Mouse (Mus musculus) gastrocnemius, adult 8-10 months (tissue): Measurements from ENCODE around the gene Limch1. TPM values are rescaled to one million over a fixed set of nuclear protein-coding genes. Genes with fewer than 3 reads are reported as not detected.

Source experiments
- DNase-seq, 2 experiments: peaks; one replicate each; pipeline ENCODE4 v3.0.0; 2022; ENCODE audit warnings: low spot score in 2 of 2
- total RNA-seq, 4 experiments: library from RNA; stranded (reverse); gene quantifications; 2 replicates each; pipeline ENCODE4 v1.2.4; 2022

Gene Limch1
- total RNA-seq, 4 experiments from 2014 or later: 110 to 128 (median 121) TPM

GRCm38 (mm10) chr5:66822500-66823205 lies 77.0 kb downstream of the Limch1 start:
- no peak for DNase-seq

- no peak for DNase-seq
These were observed 80.0 kb downstream of the Limch1 start for GRCm38 (mm10) chr5:66825586-66825985.

DNA sequence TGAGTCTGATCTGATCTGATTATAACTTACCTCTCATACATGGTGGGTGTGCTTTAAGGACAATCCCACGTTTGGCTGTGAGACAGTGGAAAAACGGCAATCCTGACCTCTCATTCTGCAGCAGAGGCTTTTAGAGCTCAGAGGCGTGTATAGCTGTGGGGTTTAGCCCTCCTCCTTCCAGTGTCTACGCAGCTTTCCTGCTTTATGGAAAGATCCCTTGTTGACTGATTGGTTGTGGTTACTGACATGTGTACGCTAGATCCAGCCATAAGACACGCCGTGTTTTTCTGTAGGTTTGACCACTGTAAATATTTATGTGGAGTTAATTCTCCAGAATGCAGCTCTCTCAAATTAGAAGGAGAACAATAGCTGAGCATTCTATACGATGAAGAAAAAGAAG lies 81.2 kb downstream of the Limch1 start:
- DNase-seq: no peak

- DNase-seq: no peak
These were observed 83.9 kb downstream of the Limch1 start for GRCm38 (mm10) chr5:66829505-66829904.

DNA sequence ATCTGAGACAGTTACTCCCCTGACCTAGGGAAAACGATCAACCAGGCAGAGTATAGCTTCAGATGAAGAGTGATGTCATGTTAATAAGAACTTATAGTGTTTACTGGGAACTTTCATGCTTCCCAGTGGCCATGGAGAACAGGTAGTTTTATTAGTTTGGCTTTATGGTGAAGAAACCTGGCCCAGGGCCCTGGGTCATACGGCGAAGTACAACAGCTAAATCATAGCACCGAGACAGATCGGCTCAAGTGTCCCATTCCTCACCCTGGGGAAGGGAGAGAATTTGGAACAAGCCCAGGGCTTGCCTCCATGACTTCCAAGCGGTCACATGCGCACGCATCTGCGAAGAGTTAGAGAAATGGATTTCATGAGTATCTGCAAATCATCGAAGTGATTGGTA lies 84.6 kb downstream of the Limch1 start:
- DNase-seq: peak; percentile 31 to 53

- no peak for DNase-seq
These were observed 89.1 kb downstream of the Limch1 start for GRCm38 (mm10) chr5:66834756-66835155.

DNA sequence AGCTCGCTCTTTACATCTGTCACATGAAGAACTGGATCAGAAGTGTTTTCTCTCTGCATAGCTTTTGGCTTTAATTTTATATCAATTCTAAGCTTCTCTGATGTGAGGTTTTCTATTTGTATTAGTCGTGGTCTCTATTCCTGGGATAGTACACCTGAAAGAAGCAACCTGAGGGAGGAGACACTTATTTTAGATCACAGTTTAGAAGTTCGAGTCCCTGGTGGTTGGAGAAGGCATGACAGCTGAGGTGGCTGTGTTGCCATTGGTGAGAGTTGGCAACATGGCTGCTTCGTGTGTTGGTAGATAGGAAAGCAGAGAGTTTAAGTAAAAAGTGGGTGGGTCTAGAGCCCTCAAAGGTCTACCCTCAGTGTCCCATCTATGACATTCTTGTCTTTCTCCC lies 91.3 kb downstream of the Limch1 start:
- DNase-seq: no peak

- DNase-seq: no peak
These were observed 96.3 kb downstream of the Limch1 start for GRCm38 (mm10) chr5:66841971-66842370.

DNA sequence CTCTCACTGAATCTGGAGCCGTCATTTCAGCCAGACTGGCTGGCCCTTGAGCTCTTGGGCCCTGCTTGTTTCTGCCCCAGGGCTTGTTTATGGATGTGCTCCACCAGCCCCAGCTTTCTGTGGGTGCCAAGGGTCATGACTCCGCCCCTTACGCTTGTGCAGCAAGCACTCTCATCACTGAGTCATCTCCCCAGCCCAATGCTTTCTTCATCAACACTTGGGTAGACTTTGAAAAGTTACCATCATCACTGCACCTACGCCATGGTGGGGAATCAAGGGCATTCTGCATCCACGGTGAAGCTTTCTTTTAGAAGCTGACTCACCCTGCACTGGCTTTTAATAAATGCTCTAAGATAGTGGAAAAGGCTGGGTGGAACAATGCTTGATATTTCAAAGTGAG lies 97.1 kb downstream of the Limch1 start:
- DNase-seq: no peak

DNA sequence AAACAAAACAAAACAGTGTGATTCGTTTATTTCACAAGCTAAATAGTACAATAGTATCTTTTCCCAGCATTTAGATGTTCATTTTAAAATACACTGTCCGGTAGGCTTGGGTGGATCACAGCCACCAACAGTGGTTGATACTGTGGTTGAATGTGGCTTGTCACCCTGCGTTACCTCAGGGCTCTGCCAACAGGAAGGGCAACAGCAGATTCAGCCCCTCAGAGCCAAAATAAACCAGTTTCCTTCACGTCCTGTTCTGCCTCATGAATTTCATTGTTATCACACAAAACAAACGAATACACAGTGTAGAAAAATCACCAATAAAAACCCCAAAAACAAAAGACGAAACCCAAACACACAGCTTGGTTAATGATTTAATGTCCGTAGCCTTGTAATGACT lies 102.5 kb downstream of the Limch1 start:
- no peak for DNase-seq

DNA sequence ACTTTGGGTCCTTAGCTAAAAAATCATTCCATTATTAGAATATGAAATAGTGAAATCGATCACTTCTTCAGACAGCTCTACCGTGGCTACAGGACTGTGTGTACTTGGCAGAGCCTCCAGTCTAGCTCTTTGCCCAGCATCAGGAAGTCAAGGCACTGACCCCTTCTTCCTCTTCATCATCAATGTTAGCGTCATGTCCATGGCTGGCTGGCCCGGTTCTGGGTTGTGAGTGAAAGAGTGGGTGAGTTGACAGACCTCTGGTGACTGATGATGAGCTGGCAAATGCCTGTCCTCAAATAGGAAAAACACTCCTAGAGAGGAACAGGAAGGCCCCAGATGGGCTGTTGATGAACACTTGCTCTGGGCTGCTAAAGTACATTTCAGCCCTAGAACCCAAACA lies 103.5 kb downstream of the Limch1 start:
- no peak for DNase-seq

DNA sequence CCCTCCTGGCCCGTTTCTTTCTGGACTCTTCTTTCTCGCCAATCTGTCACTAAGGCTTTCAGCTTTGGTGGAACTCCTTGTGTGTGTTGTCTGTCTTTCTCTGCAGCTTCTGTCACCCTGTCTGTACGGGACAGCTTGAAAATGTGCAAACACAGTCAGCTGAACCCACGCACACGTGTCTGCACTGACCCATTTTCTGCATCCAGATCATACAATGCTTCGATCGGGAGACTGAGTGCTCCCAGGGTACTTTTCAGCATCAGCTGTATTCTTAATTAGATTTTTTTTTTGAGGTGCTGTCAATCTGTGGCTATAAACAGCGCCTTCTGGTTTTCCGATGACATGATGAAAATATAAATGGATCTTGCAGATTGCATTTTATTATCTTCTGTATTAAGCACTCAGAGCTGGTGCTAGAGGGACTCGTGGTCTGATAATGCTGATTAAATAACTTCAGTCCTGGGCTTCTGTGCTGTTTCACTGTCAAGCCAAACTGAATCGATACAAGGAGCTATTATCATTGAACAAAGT lies 105.2 kb downstream of the Limch1 start:
- no peak for DNase-seq

DNA sequence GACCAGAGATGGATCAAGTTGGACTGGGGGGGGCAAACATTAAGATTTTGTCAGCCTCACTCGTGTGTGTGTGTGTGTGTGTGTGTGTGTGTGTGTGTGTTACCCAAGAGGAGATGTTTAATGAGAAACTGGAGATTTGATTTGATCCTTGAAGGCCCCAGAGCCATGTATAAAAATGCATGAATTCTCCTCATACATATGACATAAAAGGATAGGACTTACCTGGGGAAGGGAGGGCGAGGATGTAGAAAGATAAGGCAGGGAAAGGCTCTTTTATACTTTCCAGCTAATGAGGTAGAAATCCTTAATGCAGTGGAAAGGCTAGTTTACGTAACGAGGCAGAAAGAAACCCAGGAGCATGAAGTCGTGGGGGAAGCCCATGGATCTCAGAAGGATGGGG lies 106.1 kb downstream of the Limch1 start:
- no peak for DNase-seq

DNA sequence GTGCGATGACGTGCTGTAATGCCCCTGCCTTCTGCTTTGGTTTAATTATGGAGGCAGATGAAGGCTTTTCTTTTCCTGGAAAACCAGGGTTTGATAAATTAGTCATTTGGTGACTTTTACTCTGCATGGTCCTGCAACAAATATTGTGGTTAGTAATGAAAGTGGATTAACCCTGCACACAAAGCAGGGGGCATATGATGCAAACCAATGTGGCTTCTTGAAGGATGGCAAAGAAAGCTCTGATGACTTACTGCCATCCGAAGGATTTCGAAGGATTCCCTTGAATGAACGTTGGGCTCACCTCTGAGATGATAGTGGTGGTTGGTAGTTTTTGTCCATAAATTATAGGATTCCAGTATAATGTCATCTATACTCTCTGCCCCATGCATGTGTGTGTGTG lies 108.6 kb downstream of the Limch1 start:
- DNase-seq: no peak

DNA sequence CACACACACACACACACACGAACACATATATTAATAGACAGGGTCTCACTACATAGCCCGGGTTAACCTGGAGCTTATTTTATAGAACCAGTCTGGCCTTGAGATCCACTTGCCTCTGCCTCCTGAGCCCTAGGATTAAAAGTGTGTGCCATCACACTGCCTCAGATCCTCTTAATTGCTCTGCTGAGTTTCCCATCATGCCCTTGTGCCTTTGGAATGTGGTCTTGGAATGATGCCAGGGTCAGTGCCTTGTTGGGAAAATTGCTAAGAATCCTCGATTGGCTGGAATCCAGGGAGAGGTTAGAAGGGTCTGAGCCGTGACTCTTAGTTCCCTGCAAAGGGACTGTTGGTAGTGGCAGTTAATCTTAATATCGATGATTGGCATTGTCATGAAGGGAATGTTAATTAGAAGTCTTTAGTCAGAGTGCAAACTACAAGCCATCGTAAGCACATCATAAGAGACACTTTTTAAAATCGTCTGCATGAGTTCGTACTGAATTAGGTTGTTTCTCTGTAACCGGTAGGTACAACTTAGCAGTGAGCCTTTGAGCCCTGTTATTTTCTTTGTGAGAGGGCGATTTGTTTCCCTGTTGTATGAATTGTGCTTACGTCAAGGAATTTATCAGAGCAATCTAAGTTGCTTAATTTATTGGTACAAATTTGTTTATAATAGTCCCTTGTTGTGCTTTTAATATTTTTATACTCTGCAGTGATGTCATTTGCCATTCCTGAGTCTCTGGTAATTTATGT lies 109.9 kb downstream of the Limch1 start:
- no peak for DNase-seq

- no peak for DNase-seq
These were observed 113.9 kb downstream of the Limch1 start for GRCm38 (mm10) chr5:66859506-66859905.

- no peak for DNase-seq
These were observed 115.8 kb downstream of the Limch1 start for GRCm38 (mm10) chr5:66861232-66862035.

DNA sequence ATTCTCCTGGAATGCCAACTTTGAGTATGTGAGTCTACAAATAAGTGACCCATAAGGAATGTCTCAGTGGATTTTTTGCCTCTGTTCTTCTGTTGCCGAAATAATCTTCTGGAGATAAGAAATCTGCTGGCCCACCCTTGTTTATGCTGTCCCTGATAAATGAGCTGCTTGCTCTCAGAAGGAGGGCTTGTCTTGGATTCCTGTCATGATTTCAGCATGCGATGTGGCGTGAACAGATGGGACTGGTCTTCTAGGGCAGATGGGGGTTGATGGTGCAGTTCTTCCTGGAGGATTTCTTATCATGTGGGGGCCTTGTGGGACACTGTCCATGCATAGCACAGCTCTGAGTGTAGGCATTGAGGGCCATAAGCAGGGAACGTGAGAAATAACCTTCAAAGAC lies 116.5 kb downstream of the Limch1 start:
- no peak for DNase-seq

DNA sequence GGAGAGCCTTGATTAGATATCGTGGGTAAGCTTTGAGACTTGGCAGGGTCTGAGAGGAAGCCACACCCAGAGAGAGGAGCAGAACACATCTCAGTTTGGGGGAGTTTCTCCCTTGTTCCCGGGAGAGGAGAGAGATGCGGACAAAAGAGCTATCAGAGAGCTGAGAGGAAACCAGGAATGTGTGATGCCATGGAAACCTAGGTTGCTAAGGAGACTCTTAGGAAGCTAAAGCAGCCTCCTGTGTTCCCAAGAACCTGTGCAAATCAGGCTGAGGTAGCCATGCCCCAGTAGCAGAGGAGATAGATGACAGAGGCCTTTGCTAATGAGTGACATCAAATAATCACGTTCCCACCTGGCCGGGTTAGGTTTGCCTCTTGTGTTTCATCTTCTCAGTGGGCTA lies 119.6 kb downstream of the Limch1 start:
- no peak for DNase-seq

DNA sequence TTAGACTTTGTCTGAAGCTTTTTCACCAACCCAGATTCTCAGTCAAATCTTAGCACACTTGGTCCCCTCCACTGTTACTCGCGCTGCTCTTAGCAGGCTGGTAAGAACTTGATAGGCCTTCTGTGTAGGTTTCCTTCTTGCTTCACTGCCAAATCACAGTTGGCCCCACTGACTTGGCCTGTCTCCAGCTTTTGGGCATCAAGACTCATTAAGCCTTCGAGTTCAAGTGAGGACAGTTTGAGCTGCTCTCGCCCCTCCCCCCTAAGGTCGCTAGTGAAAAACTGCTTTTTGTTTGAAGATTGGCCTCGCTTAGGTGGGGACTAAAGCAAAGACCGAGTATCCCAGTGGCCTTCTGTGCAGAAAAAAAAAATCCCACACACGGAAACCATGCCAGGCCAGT lies 120.4 kb downstream of the Limch1 start:
- DNase-seq: no peak

DNA sequence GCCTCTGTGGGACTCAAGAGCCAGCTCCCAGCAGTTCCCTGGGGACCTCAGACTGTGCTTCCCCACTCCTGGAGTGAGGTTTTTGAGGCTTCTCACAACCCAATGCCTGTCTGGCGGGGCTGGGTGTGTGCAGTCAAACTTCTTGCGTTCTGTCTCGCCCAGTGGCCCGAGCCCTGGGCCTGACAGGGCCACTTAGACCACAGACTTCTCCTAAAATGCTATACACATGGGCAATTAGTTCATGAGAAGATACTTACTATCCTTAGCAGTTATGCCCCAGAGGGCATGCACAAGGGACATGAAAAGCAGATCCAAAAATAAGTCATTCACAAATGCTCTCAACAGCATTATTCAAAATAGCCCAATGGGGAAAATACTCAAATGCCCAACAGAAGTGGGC lies 123.9 kb downstream of the Limch1 start:
- no peak for DNase-seq

DNA sequence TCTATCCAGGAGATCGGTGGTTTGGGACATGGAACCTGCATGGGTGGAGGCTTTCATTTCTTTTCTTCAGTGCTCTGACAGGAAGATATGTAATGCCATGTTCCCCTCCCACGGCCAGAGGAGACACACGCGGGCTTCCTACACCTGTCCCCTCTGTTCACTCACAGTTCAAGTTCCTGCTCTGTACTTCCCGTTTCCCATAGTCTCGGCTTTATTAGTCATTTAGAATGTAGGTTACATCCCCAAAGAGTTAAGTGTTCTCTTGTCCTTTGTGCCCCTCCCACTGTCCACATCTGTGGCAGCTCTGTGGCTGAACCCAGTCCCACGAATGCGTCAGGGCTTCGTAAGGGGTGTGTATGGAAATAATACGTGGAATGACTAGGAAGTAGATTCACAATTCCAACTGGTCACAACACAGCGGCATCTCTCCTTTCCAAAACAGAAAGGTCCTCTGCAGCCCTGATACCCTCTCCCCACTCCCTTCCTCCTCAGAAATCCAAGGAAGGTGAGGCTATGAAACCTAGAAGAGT lies 126.0 kb downstream of the Limch1 start:
- DNase-seq: no peak
